Mouse (Mus musculus): Measurements from ENCODE around the gene Loxl3.

Loxl3 gene

DNA sequence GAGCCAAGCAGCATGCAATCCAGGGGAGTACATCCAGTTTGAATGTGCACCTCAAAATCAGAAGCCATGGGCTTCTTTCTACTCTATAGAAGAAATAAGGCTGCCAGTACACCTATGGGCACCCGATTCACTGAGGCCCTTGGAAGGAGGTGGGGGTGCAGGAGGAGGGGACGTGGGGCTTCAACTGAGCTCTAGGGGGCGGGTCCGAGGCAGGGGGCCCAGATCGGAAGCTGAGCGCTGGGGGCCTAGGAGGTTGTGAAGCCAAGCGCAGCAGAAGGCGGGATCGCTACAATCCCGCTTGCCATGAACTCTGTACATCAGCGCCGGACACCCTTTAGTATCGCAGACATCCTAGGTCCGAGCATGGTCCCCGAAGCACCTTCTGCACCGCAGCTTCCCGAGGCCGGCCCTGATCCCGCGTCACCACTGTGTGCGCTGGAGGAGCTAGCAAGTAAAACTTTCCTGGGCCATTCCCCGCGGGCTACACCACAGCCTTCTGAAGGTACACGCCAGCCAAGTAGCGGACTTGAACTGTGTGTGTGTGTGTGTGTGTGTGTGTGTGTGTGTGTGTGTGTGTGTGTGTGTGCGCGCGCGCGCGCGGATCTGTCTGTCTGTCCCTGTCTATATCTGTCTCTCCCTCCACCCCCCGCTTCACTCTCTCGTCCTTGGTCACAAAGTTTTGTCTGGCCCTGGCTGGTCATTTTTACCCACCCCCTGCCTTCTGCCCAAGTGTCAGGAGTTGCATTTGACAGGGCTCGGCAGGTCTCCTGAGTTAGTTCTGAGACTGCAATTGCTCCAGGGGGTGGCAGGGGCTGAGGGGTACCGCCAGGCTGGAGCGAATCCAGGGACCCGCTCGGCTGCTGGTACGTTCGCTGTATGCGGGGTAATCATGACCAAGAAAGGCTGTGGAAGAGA lies 52.4 kb downstream of the Loxl3 start, which contains the start of gene Lbx2:
TSS of gene Lbx2 (plus strand) at position 247 of the 915 bp plus-strand sequence.
- DNase-seq (ENCODE audit: low spot score in 2 of 2): no peak

DNA sequence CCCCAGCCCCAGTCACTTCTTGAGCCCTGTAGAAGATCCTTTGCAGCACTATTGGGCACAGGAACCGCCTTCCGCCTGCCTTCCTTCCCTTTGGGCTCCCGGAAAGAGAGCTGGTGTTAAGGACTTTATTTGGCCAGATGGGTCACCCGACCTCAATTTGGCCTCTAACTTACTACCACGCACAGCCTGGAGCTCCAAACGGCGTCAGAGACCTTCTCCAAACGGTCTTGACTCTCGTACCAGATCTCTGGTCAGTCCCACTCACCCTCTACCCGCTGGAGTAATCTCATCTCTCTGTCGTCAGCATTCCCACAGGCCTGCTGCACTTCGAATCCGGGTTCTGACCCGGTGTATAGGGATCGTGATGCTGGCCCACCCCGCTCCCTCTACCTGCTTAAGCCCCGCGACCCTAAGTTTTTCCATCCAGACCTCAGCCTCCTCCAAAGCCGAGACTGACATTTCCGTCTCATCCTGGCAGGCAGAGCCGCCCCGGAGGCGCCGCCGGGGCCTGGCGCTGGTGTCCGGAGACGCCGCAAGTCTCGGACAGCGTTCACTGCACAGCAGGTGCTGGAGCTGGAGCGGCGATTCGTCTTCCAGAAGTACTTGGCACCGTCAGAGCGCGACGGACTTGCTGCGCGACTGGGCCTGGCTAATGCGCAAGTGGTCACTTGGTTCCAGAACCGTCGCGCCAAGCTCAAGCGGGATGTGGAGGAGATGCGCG lies 53.4 kb downstream of the Loxl3 start:
- no peak for DNase-seq (ENCODE audit: low spot score in 2 of 2)

DNA sequence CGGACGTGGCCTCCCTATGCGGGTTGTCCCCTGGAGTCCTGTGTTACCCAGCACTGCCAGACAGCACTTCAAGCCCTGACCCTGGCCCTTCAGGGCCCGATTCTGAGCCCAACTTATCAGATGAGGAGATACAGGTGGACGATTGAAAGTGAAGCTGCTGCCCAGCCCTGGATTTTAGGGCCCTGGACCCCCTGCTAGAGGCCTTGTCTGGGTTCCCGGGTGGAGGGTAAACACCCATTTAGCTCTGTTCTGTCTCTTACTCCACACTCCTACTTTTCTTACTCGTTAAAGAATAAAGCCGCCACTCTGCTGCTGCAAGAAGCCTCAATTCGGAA lies 53.9 kb downstream of the Loxl3 start:
- DNase-seq (ENCODE audit: low spot score in 2 of 2): no peak

DNA sequence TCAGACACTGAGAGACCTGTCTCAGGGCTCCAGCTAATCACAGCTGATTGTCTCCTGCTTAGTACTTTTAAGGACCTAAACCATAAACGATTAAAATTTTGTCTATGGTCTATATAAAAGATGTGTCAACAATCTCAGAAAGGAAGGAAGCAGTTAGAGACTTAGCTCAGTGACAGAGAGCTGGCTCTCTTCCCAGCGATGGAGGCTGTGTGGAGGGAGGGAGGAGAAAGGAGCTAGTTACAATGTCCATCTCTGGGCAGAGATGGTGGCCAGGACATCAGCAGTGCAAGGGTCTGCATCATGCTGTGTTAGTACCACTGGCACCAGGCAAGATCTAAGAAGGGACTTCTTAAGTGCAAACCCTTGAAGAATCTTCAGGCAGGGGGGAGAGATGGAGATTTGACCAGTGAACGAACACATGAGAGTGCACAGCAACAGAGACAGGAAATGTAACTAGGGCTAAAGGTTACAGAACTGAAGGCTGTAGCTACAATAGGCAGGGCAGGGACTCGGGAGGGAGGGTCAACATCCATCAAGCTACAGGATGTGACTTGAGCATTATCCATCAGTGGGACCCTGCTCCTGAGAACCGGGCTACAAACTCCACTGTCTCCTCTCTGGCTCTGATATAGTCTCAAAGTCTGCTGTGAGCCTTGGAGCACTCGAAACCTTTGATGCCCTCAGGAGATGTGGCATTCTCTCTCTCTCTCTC lies 58.6 kb downstream of the Loxl3 start:
- DNase-seq (ENCODE audit: low spot score in 2 of 2): no peak

DNA sequence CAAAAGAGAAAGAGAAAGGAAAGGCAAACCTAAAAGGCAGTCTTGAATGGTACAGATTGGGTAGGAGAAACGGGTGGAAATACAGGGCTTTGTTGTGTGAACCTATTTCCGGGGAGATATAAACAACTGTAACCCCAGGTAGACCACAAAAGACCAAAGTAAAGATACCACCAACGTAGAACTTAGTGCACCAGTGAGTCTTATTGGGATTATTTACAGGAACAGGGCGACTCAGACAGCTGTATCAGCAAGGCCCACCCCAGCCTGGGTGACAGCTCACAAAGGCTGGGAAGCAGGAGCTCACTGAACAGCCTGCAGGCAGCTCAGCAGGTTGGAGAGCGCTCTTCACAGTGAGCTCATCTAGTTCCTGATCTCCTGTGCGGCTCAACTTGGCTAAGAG lies 62.0 kb downstream of the Loxl3 start:
- DNase-seq (ENCODE audit: low spot score in 2 of 2): no peak

DNA sequence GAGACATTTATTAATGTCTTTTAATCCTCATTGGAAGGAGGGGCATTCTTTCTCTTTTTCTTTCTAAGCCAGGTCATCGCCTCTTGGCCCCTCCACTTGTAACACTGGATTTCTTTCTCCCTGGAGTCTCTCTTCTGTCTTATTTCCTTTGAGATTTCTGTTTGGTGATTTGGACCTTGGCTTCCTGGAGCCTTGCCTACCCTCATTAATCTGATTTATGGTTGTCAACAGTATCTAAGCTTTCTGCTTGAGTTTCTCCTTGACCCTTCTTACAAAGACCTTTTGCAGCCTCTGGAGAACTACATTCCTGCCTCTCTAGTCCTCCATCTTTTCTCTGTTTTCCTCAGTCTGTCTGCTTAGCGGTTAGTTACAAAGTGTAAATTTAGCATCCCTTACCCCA lies 64.4 kb downstream of the Loxl3 start:
- no peak for DNase-seq (ENCODE audit: low spot score in 2 of 2)

DNA sequence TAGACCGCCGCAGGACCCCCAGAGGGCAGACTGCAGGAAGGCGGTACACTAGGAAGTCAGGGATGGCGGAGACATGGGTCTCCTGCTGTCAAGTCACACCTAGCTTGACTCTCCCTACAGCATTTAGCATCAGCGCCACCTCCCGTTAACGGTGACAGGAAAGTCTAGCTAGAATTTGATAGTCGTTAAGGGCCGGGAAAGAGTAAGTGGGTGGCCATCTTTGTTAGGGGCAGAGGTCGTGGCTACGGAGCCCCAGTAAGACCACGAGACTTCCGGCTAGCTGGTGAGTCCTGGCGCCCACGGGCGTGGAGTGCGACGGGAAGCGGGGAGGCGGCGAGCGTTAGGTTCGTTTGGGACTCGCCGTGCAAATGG lies 67.3 kb downstream of the Loxl3 start, which contains the start of the genes Ccdc142 and Gm42688:
TSS of gene Ccdc142 (plus strand) at position 286 of the 372 bp plus-strand sequence.
TSS of gene Gm42688 (plus strand) at position 302 of the 372 bp plus-strand sequence.
- DNase-seq (ENCODE audit: low spot score in 2 of 2): peak in 1 of 2 experiments; percentile 93

DNA sequence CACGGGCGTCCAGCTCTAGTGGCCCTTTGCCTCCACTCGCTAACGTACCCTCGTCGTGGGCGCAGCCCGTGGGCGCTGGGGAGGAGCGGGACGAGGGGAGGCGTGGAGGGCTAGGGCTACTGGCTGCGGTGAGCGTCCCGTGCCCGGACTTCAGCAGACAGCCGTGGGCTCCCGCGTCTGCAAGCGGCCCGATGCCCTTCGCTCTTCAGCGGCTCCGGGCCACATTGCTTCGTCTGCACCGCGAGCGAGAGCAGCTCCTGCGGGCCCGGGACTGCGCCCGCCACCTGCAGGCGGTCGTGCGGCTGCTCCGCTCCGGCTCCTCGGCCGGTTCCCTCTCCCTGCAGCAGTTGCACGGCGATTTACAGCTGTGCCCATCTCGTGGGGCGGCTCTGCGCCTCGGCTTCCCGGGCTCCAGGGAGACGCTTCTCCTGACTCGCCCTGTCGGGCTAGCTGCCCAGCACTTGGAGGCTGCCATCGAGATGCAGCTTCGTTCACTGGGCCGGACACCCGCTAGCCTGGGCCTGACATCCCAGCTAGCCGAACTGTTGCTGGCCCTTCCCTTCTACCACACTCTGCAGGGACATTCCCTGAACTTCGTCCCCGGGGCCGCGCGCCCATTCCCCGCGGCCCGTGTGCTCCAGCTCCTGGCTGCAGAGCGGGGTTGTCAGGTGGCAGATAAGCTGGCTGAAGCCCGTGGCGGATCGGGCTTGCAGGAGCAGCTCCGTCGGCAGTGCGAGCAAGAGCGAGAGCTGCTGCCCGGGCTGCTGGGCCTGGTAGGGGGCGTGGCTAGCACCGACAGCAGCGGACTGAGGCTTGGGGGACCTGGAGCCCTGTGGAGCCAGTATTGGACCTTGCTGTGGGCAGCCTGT lies 67.9 kb downstream of the Loxl3 start:
- peak; percentile 81 to 85 for DNase-seq (ENCODE audit: low spot score in 2 of 2)

Data from spleen, postnatal 10 days (tissue).